Mouse (Mus musculus) hindbrain, embryonic 16.5 days (tissue): Measurements from ENCODE around the gene Olfr368. TPM values are rescaled to one million over a fixed set of nuclear protein-coding genes. Genes with fewer than 3 reads are reported as not detected.
A peak's percentile ranks its signal among the peaks of the same experiment; 100 is the strongest.

Experiments
- ATAC-seq: fragments of 200-750 bp; cut with Nextera tagmentation; 2 replicates; pipeline ENCODE4 v1.8.0; 2017; ENCODE audit warnings: moderate TSS enrichment, moderate library complexity
- H3K27ac ChIP-seq: fragments of 300-500 bp; sonication (generic); 2 replicates; pipeline ENCODE4 v1.5.1; 2014; ENCODE audit warnings: low read depth, mild to moderate bottlenecking, control low read depth, low read length, moderate library complexity
- H3K27me3 ChIP-seq: fragments of 300-500 bp; sonication (generic); replicated peaks from 2 replicates; pipeline ENCODE4 v1.6.1; 2014; ENCODE audit warnings: low read length; ENCODE audit not compliant: control insufficient read depth, insufficient read depth
- H3K36me3 ChIP-seq: fragments of 300-500 bp; sonication (generic); 2 replicates; pipeline ENCODE4 v1.6.1; 2014; ENCODE audit warnings: mild to moderate bottlenecking, low read length, moderate library complexity, mixed read lengths; ENCODE audit not compliant: control insufficient read depth, insufficient read depth
- H3K4me1 ChIP-seq: fragments of 300-500 bp; sonication (generic); 2 replicates; pipeline ENCODE4 v1.6.1; 2014; ENCODE audit warnings: low read depth, low read length; ENCODE audit not compliant: control insufficient read depth, insufficient read depth
- H3K4me2 ChIP-seq: fragments of 300-500 bp; sonication (generic); 2 replicates; pipeline ENCODE4 v1.6.1; 2014; ENCODE audit warnings: mild to moderate bottlenecking, low read length, control low read depth, moderate library complexity
- H3K4me3 ChIP-seq: fragments of 300-500 bp; sonication (generic); 2 replicates; pipeline ENCODE4 v1.5.1; 2014; ENCODE audit warnings: mild to moderate bottlenecking, low read length, control low read depth, moderate library complexity
- H3K9ac ChIP-seq: fragments of 300-500 bp; sonication (generic); 2 replicates; pipeline ENCODE4 v1.6.1; 2014; ENCODE audit warnings: low read depth, mild to moderate bottlenecking, control low read depth, low read length, moderate library complexity
- H3K9me3 ChIP-seq: fragments of 300-500 bp; sonication (generic); 2 replicates; pipeline ENCODE4 v1.6.1; 2014; ENCODE audit warnings: mild to moderate bottlenecking, low read length, moderate library complexity; ENCODE audit not compliant: control insufficient read depth
- WGBS: fragments of 180-500 bp; shearing (Covaris S2); extraction: QIAGEN DNeasy Blood & Tissue Kit; methylation state at CpG from one replicate; pipeline ENCODE4 v1.1.7; 2014; 5-methylcytosine and 5-hydroxymethylcytosine counted together
- polyA plus RNA-seq: library from polyadenylated mRNA; unstranded; fragments of >200 nt; fragmentation: Nextera tagmentation; extraction: Ambion mirVana; gene quantifications from 2 replicates; pipeline ENCODE4 v1.2.1, GENCODE M21; 2015

Gene Olfr368
- not detected in 2 replicates for polyA plus RNA-seq

- H3K36me3 ChIP-seq: no peaks in the 10 kb centered on the region
- no peaks in the 10 kb centered on the region for H3K4me1 ChIP-seq
- H3K27me3 ChIP-seq: no peaks in the 10 kb centered on the region
- no peak within 1 kb of the TSS for H3K27ac ChIP-seq
- 87% methylated on average over 1 of the region's 1 CpGs for WGBS
- no peak for ATAC-seq
- no peak within 1 kb of the TSS for H3K4me2 ChIP-seq
- H3K4me3 ChIP-seq: no peak within 1 kb of the TSS
- no peak within 1 kb of the TSS for H3K9ac ChIP-seq
- no peaks in the 10 kb centered on the region for H3K9me3 ChIP-seq
Measured at GRCm38 (mm10) chr2:37326215-37326614, at the start of gene Olfr368. Olfr368 (plus strand) TSS chr2:37326515.

GRCm38 (mm10) chr2:37333321-37333720 lies 7.0 kb downstream of the Olfr368 start:
- no peaks in the 10 kb centered on the region for H3K4me1 ChIP-seq
- no peak overlapping the region for H3K4me3 ChIP-seq
- 77% methylated on average over 2 of the region's 2 CpGs for WGBS

GRCm38 (mm10) chr2:37338497-37339187 lies 12.3 kb downstream of the Olfr368 start:
- H3K9ac ChIP-seq: no peak overlapping the region
- H3K9me3 ChIP-seq: no peaks in the 10 kb centered on the region
- ATAC-seq: 0 out of 2 replicates have a peak, but pooled peaks have one; percentile 45
- no peak overlapping the region for H3K4me2 ChIP-seq
- no peaks in the 10 kb centered on the region for H3K27me3 ChIP-seq
- H3K4me3 ChIP-seq: no peak overlapping the region
- 58% methylated on average over 10 of the region's 10 CpGs for WGBS
- H3K27ac ChIP-seq: no peak overlapping the region
- no peaks in the 10 kb centered on the region for H3K36me3 ChIP-seq
- no peaks in the 10 kb centered on the region for H3K4me1 ChIP-seq

More at GRCm38 (mm10) chr2:37333321-37333720, 7.0 kb downstream of the Olfr368 start:
- H3K36me3 ChIP-seq: no peaks in the 10 kb centered on the region
- no peak for ATAC-seq
- no peak overlapping the region for H3K4me2 ChIP-seq
- no peak overlapping the region for H3K27ac ChIP-seq
- H3K27me3 ChIP-seq: no peaks in the 10 kb centered on the region
- no peaks in the 10 kb centered on the region for H3K9me3 ChIP-seq
- no peak overlapping the region for H3K9ac ChIP-seq

GRCm38 (mm10) chr2:37351671-37352070 lies 25.4 kb downstream of the Olfr368 start:
- 92% methylated on average over 7 of the region's 7 CpGs for WGBS
- no peaks in the 10 kb centered on the region for H3K9me3 ChIP-seq
- peaks cover 40% of the 10 kb centered on the region for H3K36me3 ChIP-seq
- H3K4me2 ChIP-seq: no peak overlapping the region
- no peak overlapping the region for H3K9ac ChIP-seq
- H3K4me3 ChIP-seq: no peak overlapping the region
- ATAC-seq: no peak
- no peak overlapping the region for H3K27ac ChIP-seq
- no peaks in the 10 kb centered on the region for H3K27me3 ChIP-seq
- no peaks in the 10 kb centered on the region for H3K4me1 ChIP-seq

GRCm38 (mm10) chr2:37355571-37355970 lies 29.3 kb downstream of the Olfr368 start:
- Histone ChIP-seq H3K9me3 (no peaks in the 10 kb centered on the region), H3K36me3 (peaks cover 36% of the 10 kb centered on the region), H3K27ac (no peak overlapping the region), H3K4me2 (no peak overlapping the region), H3K4me3 (no peak overlapping the region), H3K27me3 (no peaks in the 10 kb centered on the region), H3K4me1 (peaks cover 13% of the 10 kb centered on the region), H3K9ac (no peak overlapping the region)
- ATAC-seq: no peak
- WGBS: 97% methylated on average over 5 of the region's 5 CpGs

- Histone ChIP-seq H3K4me1 (peaks cover 13% of the 10 kb centered on the region), H3K27ac (peak within 1 kb of the TSS; percentile 90), H3K27me3 (no peaks in the 10 kb centered on the region), H3K4me3 (peak within 1 kb of the TSS; percentile 92), H3K4me2 (peak within 1 kb of the TSS; percentile 87), H3K9me3 (no peaks in the 10 kb centered on the region), H3K9ac (peak within 1 kb of the TSS; percentile 75), H3K36me3 (peaks cover 10% of the 10 kb centered on the region)
- peak; percentile 98 for ATAC-seq
- under 1% methylated on average over 42 of the region's 42 CpGs for WGBS
Measured at GRCm38 (mm10) chr2:37358633-37359540, 32.6 kb downstream of the Olfr368 start, which contains the start of gene Pdcl. Pdcl (minus strand) TSS chr2:37359332.

GRCm38 (mm10) chr2:37359908-37360307 lies 33.6 kb downstream of the Olfr368 start:
- WGBS: 96% methylated on average over 2 of the region's 2 CpGs
- peaks cover 13% of the 10 kb centered on the region for H3K4me1 ChIP-seq
- no peaks in the 10 kb centered on the region for H3K9me3 ChIP-seq

GRCm38 (mm10) chr2:37370651-37371050 lies 44.3 kb downstream of the Olfr368 start:
- no peak overlapping the region for H3K27ac ChIP-seq
- WGBS: 85% methylated on average over 2 of the region's 2 CpGs
- no peak for ATAC-seq

More at GRCm38 (mm10) chr2:37359908-37360307, 33.6 kb downstream of the Olfr368 start:
- Histone ChIP-seq H3K36me3 (peaks cover 9% of the 10 kb centered on the region), H3K4me2 (no peak overlapping the region), H3K27me3 (no peaks in the 10 kb centered on the region), H3K27ac (no peak overlapping the region), H3K4me3 (no peak overlapping the region), H3K9ac (no peak overlapping the region)
- ATAC-seq: no peak

GRCm38 (mm10) chr2:37376018-37376417 lies 49.7 kb downstream of the Olfr368 start:
- Histone ChIP-seq H3K9ac (no peak overlapping the region), H3K4me3 (no peak overlapping the region)
- 95% methylated on average over 1 of the region's 1 CpGs for WGBS

More at GRCm38 (mm10) chr2:37370651-37371050, 44.3 kb downstream of the Olfr368 start:
- Histone ChIP-seq H3K36me3 (0 out of 2 replicates have a peak, but pooled peaks cover 3% of the 10 kb centered on the region), H3K27me3 (no peaks in the 10 kb centered on the region), H3K9ac (no peak overlapping the region), H3K9me3 (no peaks in the 10 kb centered on the region), H3K4me2 (no peak overlapping the region), H3K4me1 (no peaks in the 10 kb centered on the region), H3K4me3 (no peak overlapping the region)

More at GRCm38 (mm10) chr2:37376018-37376417, 49.7 kb downstream of the Olfr368 start:
- no peak overlapping the region for H3K4me2 ChIP-seq
- no peaks in the 10 kb centered on the region for H3K27me3 ChIP-seq
- no peak overlapping the region for H3K27ac ChIP-seq
- ATAC-seq: no peak
- H3K36me3 ChIP-seq: peaks cover 14% of the 10 kb centered on the region
- no peaks in the 10 kb centered on the region for H3K9me3 ChIP-seq
- no peaks in the 10 kb centered on the region for H3K4me1 ChIP-seq
